Mouse (Mus musculus) ovary, postnatal 36 days (tissue): ENCODE results near the gene Iffo1.
"Not testable (repeated sequence)": the region's sequence is repeated elsewhere in the genome, so short reads cannot be mapped to it uniquely, and the experiment has no call there.

Source experiments
- DNase-seq: peaks from one replicate; pipeline ENCODE4 v3.0.0; 2022; ENCODE audit warnings: low spot score, mixed read lengths

Iffo1 gene

DNA sequence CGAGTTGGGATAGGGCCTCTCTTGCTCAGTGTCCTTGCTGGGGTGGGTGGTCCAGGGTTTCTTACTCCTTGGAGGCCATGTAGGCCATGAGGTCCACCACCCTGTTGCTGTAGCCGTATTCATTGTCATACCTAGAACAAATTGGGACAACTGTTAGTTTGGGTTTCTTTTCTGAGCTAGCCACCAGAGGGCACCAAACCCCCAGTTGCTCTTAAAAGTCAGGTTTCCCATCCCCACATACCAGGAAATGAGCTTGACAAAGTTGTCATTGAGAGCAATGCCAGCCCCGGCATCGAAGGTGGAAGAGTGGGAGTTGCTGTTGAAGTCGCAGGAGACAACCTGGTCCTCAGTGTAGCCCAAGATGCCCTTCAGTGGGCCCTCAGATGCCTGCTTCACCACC lies 16.9 kb downstream of the Iffo1 start:
- peak; percentile 55 for DNase-seq

- not testable (repeated sequence) for DNase-seq
Observed at GRCm38 (mm10) chr6:125162615-125163305, 17.7 kb downstream of the Iffo1 start.

DNA sequence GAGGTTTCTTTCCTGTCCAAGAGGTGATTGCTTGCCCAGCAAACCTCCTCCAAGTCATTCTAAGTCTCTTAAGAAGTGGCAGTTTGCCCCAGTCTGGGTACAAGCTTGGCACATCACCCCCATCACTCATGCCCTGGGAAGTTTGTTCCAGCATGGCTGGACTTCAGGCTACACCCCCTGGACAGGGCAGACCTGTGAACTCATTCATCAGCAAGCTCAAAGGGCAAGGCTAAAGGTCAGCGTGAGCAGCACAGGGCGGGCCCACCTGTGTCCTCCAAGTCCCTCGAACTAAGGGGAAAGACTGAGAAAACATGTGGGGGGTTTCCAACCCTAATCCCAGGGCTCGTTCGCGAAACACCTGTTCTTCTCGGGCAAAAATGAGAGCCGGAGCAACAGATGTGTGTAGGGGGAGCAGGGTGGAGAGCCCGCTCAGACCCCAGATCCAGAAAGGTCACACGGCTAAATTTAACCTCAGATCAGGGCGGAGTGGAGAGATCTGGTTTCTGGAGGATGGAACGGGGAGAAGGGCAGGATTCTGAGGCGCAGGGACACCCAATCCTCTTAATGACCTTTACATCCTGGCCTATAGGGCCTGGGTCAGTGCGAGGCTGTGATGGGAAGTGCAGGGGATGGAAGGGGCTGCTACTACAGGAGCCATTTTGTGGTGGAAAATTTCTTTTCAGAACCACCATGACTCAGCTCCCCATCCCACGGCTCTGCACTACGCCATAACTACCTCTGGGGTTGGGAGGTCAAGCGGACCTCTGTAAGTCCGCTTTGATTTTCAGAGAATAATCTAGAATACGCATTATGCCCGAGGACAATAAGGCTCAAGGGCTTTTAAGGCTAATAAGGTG lies 19.0 kb downstream of the Iffo1 start:
- no peak for DNase-seq

DNA sequence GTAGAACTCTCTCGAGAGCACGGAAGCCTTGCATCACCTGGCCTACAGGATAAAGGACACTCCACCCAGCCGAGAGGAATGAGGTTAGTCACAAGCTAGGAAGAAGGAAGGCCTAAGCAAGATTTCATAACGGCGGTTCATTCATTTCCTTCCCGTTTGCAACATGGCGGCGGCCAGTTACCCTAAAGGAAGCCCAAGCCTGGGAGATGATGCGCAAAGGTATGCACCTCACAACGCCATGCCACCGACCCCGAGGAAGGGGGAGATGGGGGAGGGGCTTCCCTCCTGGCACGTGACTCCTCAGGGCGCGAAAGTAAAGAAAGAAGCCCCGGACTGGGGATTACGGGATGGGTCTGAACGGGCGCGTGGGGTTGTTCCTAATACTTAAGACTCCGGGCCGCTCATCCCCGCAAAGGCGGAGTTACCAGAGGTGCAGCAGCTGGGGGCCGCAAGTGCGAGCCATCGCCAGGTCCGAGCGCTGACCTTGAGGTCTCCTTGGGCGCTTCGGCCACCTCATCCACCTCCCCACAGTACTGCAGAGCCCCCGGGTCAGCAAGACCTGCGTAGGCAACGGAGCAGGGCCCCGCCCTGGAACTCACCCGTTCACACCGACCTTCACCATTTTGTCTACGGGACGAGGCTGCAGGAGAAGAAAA lies 19.8 kb downstream of the Iffo1 start:
- DNase-seq: no peak

DNA sequence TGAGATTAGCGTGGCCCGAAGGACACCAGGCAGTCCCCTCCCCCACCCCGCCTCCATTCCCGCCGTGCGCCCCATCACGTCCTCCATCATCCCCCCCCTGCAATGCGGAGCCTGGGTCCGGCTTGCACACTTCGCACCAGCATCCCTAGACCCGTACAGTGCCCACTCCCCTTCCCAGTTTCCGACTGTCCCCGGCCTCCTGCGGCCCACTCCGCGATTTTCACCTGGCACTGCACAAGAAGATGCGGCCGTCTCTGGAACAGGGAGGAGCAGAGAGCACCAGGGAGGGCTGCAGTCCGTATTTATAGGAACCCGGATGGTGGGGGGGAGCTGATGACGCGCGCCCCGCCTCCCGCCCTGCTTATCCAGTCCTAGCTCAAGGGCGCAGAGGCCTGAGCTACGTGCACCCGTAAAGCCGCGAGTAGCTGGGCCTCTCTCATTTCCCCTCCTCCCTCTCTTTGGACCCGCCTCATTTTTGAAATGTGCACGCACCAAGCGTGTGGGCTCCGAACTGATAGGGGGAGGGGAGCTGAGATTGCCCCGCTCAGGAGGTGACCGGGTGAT lies 20.4 kb downstream of the Iffo1 start:
- peak; percentile 95 for DNase-seq

GRCm38 (mm10) chr6:125166051-125166751 lies 21.2 kb downstream of the Iffo1 start, which contains the start of gene Gapdh:
TSS of gene Gapdh (minus strand) at chr6:125166467.
- peak; percentile 82 for DNase-seq

GRCm38 (mm10) chr6:125166861-125167650 lies 22.0 kb downstream of the Iffo1 start:
- peak; percentile 40 for DNase-seq

DNA sequence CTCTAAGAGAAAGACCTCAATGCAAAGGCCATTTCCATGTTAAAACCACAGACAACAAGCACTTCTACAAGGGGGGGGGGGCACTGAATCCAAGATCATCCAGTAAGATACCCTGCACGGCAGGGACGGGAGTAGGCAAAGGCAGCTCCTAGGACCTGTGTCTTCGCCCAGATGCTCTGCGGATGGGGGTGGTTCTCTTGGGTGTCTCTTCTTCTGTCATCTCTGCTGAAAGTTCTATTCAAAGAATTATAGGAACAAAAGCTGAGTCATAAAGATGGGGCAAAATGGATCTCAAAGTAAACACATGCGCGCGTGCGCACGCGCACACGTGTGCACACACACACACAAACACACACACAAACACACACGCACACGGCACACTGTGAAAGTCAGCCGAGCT lies 23.0 kb downstream of the Iffo1 start:
- DNase-seq: no peak

DNA sequence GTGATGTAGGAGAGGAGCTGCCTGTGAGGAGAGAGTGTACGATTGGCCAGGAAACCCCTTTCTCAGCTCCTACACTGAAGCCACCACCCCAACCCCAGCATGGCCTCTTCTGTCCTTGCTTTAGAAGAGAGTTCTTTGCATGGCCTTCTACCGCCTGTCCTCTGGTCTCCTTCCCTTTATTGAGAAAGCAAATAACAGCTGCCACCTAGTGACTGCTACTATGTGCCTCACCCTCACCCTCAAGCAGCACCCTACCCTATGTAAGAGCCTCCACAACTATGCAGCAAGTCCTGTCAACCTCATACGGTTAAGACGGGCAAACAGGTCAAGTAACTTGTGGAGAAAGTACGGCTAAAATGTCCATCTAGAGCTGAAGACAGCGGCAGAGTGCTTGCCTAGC lies 25.2 kb downstream of the Iffo1 start:
- DNase-seq: no peak

- no peak for DNase-seq
Observed at GRCm38 (mm10) chr6:125172474-125172873, 27.4 kb downstream of the Iffo1 start.

GRCm38 (mm10) chr6:125173256-125173655 lies 28.2 kb downstream of the Iffo1 start:
- DNase-seq: peak; percentile 46

DNA sequence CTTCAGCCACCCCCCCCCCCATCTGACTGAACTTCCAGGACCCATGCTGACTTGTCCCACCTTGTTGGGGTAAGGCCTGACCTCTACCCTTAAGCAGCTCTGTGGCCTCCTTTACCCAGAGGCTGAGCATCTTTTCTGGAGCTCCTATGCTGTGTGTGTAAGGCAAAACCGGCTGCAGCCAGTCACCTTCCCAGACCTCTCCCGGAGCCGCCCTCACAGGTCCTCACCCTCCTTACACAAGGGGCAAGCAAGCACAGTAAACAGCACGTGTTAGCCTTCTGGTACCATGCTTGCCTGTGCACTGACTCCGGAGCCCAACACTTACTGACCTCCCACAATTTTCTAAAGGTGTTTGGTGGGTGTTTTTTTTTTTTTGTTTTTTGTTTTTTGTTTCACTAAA lies 30.4 kb downstream of the Iffo1 start:
- DNase-seq: no peak

- no peak for DNase-seq
Observed at GRCm38 (mm10) chr6:125179601-125180000, 34.6 kb downstream of the Iffo1 start.

DNA sequence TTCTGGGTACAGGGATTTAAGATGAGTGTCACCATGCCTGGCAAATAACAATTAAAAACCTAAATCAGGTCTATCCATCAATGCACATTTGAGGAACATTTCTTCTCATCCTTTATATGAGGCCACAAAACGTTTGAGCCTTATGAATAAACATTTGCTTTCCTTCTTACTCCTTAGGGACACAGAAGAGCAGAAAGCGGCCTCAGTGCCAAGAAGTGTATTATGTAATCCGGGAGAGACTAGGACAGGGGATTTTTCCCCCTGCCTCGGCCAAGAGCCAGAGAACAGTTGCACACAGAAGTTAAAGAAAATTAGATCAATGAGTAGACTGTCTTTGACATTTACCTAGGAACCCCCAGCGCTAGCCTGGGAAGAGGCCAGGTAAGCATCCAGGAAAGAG lies 37.1 kb downstream of the Iffo1 start:
- DNase-seq: no peak

DNA sequence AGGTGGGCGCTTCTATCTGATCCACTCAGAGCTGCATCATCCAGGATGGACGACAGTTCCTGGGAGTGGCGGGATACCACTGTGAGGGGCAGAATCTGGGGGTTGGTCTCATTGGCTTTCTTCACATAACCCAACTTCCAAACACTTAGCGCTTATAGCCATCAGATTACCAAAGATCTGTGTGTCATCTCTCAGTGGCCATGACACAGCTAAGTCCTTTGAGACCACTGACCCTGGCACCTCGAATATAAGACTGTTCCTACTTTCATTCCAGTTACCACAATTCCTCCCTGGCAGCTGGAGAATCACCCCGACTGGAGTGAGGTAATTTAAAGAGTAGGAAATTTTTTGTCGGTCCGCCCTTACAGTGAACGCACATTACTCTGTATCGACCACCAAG lies 41.2 kb downstream of the Iffo1 start:
- no peak for DNase-seq

DNA sequence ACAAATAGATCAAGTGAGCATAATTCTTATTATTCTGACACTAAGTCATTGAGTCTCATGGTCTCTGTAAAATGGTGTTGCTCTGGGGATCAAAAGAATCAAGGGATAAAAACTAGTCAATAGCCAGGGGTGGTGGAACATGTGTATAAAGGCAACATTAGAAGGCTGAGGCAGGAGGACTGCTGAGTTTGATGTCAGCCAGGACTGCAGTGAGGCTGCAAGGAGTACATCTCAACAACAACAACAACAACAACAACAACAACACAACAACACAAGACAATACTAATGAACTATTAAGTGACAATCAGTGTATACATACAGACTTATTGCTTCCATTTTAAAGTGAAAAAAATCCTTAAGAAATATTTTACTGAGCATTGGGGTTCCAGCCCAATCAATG lies 45.8 kb downstream of the Iffo1 start:
- no peak for DNase-seq

- peak; percentile 97 for DNase-seq
Observed at GRCm38 (mm10) chr6:125191332-125192015, 46.4 kb downstream of the Iffo1 start, which contains the start of the genes Ncapd2 and Mrpl51. TSS of gene Ncapd2 (minus strand) at chr6:125191701. TSS of gene Mrpl51 (plus strand) at chr6:125191801.

- peak; percentile 89 for DNase-seq
Observed at GRCm38 (mm10) chr6:125192016-125192714, 47.1 kb downstream of the Iffo1 start.

DNA sequence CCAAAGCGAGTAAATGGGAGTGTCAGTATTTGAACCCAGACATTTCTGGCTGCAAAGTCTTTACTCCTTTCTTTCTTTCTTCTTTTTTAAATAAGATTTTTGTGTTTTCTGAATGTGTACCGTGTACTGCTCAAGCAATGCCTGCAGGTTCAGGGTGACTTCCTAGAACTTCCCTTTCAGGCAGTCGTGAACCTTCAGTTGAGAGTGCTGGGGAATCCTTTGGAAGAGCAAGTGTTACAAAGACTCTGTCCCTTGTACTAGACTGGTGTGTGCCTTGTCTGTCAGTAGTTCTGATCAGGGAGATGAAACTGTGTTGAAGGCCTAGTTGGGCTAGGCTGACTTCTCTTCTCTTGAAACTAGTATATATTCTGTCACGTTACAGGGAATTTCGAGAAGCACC lies 47.8 kb downstream of the Iffo1 start:
- DNase-seq: no peak

GRCm38 (mm10) chr6:125193390-125193789 lies 48.3 kb downstream of the Iffo1 start:
- DNase-seq: no peak
